Mouse (Mus musculus) heart, adult 8-10 months (tissue): Measurements from ENCODE around the gene 1700037H04Rik. TPM values are rescaled to one million over a fixed set of nuclear protein-coding genes. Genes with fewer than 3 reads are reported as not detected.

Experiments used
- DNase-seq: peaks from one replicate; pipeline ENCODE4 v3.0.0; 2022; ENCODE audit warnings: low spot score
- total RNA-seq, 4 experiments: library from RNA; stranded (reverse); gene quantifications; 2 replicates each; pipeline ENCODE4 v1.2.4; 2022

The 1700037H04Rik gene
- total RNA-seq, 4 experiments from 2014 or later: 9.7 to 12.1 (median 10.5) TPM

GRCm38 (mm10) chr2:131179246-131179886 is 19.5 kb upstream of the 1700037H04Rik start:
- DNase-seq: peak; percentile 46

- DNase-seq: no peak
Measured at GRCm38 (mm10) chr2:131178828-131179245, 19.0 kb upstream of the 1700037H04Rik start.

GRCm38 (mm10) chr2:131177932-131178331 is 18.1 kb upstream of the 1700037H04Rik start:
- DNase-seq: no peak

GRCm38 (mm10) chr2:131176491-131176890 is 16.6 kb upstream of the 1700037H04Rik start:
- no peak for DNase-seq

GRCm38 (mm10) chr2:131175945-131176309 is 16.0 kb upstream of the 1700037H04Rik start:
- DNase-seq: no peak

- no peak for DNase-seq
Measured at GRCm38 (mm10) chr2:131175286-131175944, 15.5 kb upstream of the 1700037H04Rik start.

DNA sequence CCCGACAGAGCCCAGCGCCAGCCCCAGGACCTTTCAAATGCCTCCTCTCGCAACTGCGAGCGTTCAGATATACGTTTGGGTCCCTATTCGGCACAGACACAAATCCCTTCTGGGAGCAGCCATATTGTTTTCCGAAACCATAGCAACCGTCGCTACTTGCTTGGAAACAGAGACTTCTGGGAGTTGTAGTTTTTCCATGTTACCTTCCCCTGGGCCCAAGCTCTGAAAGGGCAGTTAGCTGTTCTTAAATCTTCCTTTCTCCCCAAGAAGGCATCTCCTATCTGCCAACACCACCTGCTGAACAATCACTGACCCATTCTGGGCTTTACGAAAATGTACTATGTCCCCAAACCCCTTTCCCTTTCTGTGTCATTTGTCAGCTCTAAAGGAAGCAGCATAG is 14.8 kb upstream of the 1700037H04Rik start:
- peak; percentile 81 for DNase-seq

DNA sequence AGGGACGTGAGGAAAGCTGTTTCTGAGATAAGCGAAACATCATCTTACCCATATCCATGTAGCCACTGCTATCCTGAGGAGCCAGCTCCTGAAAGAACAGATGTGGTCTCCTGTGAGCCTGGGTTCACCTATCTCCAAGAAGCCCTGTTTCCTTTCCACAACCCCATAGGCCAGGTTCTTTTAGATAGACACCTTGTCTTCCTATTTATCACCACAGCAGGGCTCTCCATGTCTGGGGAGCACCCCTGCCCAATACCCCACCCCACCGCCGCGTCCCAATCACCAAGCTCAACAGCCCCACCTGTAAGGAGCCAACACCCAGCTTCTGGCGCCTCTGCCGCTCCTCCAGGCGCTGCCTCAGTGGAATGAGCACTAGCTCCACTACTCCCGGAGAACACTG is 12.4 kb upstream of the 1700037H04Rik start:
- DNase-seq: no peak

DNA sequence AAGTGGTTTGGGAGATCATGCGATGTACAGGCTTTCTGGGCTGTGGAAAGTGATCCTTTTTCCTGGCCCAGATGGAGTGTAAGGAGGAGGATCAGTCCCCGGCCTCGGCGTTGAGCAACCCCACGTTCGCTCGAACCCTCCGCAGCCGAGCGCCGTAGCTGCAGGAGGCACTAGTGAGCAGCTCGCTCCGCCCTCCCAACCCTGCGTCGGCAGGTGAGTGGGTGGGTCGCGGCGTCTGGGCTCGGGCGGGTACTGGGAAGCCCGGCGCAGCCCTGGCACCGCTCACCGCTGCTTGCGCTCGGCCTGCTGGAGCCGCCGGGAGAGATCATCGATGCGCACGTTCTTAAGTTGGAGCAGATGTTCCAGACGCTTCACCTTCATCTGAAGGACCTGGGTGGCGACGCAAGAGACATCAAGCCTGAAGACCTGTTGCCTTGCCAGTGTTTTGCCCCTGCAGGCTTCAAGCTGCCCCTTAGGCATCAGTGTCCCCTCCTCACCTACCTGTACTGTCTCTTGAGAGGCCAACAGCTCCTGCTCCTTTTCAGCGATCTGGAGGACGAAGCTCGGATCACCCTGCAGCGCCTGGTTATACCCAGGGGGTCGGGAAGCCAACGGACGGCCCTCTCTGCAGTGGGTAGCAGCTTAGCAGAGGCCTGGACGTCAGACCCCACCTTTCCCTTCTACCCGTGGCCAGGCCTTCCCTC is 11.7 kb upstream of the 1700037H04Rik start:
- no peak for DNase-seq

DNA sequence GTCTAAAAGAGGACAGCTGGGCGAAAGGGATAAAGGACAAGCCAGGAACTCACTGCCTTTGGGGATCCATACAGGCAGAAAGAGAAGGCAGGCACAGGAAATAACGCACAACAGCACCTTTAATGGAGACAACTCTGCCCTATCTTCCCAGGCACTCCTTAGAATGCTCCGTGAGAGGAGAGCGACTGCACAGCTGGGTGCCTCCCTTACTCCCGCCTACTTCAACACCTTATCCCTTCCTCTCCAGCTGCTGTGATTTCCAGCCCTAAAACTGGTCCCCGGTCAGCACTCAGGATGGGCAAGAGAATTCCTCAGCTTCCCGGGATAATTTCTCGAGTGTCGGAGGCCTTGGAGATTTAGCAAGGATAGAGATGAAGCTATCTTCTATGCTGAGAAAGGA is 11.1 kb upstream of the 1700037H04Rik start:
- no peak for DNase-seq

DNA sequence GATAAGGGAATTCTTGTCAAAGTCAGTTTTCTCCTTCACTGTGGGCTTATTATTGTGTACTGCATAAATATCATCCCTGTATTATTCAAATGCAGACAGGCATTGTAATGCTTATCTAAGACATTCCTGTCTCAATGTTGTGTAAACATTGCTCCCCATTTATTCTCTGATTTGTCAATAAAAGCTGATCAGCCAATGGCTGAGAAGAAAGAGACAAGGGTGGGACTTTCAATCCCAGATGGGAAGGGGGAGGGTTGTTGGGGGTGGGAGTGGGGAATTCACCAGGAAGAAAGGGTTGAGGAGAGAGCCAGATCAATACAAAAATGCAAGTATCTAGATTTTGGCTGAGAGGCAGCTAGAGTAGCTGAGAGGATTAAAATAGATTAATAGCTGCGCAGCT is 9.0 kb upstream of the 1700037H04Rik start:
- no peak for DNase-seq

DNA sequence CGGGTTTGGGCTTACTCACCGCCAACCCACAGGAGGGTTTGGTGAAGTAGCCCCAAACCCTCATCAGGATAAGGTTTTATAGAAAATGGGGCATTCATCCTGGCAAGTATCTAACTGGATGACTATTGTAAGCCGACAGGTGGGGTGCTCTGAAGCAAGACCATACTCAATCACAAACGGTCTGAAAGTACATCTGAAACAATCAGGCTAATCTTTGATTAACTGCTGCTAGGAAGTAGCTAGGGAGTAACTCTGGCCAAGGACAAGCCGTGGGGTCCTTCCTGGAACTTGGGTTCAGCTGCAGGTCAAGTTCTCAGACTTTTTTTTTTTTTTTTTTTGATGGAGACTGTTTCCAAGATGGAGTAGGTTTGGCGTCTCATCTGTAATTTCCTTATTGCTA is 8.1 kb upstream of the 1700037H04Rik start:
- DNase-seq: no peak

- no peak for DNase-seq
Measured at GRCm38 (mm10) chr2:131166172-131166571, 6.3 kb upstream of the 1700037H04Rik start.

- DNase-seq: no peak
Measured at GRCm38 (mm10) chr2:131163924-131164323, 4.0 kb upstream of the 1700037H04Rik start.

DNA sequence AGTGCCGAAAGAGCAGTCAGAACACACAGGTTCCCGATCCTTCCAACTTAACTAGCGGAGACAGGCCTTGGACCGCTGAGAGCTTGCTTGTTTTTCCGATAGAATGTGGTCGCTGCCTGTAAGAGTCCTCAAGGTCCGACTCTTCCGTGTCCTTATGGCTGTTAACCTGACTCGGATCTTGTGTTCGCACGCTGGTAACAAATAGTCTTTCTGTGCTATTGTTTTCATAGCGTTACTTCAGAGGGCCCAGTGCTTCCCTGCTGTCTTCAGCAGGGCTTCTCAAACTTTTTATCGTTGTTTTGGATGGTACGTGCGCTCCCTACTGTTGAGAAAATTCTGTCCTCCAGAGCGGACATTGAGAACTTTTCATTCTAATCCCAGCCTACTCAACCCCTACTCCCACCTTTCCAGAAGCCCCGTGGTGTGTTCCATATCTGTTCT is 810 bp upstream of the 1700037H04Rik start:
- DNase-seq: peak; percentile 47

DNA sequence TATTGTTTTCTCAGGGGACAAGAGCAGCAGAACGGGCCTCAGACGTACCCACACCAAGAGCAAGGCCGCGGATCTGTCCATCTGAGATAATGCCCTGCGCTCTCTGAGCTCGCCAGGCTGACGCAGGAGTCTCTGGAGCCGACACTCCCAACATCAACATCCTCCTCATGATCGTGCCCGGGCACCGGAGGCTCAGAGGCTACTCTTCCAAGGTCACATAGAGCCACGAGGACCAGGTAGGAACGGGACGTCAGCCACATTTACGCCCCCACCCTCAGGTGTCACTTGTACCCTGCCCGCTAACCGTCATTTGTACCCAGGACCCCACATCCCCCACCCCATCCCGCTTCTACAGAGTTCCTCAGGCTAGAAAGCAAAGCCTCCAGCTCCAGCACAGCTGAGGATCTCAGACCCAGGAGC is 380 bp downstream of the 1700037H04Rik start:
- DNase-seq: no peak

- no peak for DNase-seq
Measured at GRCm38 (mm10) chr2:131156987-131157386, 2.9 kb downstream of the 1700037H04Rik start.

DNA sequence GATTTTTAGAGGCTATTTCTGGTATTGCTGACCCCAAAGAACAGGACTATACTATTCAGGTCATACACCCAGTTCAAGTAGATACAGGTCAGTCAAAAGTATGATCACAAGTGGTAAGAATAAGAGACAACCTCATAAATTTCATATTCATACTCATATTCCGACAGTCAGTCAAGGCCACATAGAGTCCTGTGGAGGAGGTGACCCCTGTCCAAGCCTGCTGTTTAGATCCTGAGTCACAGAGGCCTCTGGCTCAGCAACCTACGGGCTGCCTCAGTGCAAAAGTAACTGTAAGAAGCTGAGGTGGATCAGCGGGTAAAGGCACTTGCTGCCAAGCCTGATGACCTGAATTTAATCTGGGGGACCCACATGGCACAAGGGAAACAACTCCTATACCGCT is 5.8 kb downstream of the 1700037H04Rik start:
- DNase-seq: no peak

GRCm38 (mm10) chr2:131152166-131152730 is 7.6 kb downstream of the 1700037H04Rik start:
- no peak for DNase-seq

DNA sequence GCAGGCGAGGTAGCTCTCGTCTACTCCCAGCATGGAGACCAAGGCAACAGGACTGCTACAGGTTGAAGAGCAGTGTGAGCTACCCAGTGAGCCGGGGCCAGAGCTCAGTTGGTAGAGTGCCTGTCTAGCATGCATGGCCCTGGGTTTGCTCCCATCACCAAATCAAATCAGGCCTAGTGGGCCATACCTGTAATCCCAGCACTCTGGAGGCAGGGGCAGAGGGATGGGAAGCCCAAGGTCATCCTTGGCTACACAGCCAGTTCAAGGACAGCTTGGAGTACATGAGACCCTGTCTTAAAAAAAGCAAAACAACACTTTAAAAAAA is 10.7 kb downstream of the 1700037H04Rik start:
- DNase-seq: no peak

- DNase-seq: no peak
Measured at GRCm38 (mm10) chr2:131148353-131149253, 11.3 kb downstream of the 1700037H04Rik start.

- DNase-seq: no peak
Measured at GRCm38 (mm10) chr2:131147043-131147365, 12.9 kb downstream of the 1700037H04Rik start.
